17 mouse cellular contexts compared by ENCODE assay signal in the genomic region with DNA sequence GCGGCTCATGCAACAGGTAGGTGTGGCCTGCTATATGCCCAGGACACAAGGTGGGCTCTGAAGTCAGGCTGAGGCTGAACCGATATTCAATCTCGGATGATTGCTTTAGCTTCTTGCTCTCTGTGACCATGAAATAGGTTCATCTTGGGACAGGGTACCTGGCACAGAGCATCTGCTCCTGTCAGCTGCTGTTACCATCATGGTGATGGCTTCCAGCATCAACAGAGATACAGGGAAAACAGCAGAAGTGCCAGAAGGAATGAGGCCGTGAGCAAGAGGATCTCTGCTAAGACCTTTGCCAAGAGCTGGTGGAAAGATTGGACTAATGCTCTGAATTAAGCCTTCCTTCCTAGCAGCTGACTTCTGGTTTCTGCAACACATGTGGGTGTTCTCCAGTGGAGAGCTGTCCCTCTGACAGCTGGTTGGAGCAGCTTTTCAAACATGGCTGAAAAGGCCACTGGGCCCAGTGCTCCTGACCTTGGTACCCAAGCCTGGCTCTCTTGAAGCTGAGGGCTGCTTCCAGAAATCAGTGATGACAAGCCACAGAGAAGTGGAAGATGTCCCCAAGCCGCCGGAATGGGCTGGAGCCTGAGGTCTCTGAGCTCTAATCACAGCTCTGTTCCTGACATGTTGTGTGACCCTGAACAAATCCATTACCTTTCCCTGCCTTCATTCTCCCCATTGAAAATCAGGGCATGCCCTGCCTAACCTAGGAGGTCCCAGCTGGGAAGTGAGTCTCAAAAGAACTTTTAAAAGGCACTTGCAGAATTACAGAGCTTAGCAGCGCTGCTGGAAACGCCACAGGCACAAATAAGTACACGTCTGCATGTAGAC.
DNase-seq lines count a peak whose midpoint lies in the region; ATAC-seq and TF ChIP-seq lines count a peak whose summit lies in the region.
"Had no signal": no experiment of that assay in that cellular context is flagged by ENCODE, and none has a peak within 500 bp of the region (broad histone marks: within the 10 kb centered on the region; RNA-seq: fewer than 3 reads in every experiment).

No protein-coding gene starts in this region.

- H3K4me3 ChIP-seq in forebrain, embryonic 10.5 days, result no peak overlapping the region
- no peak overlapping the region for H3K4me3 ChIP-seq in forebrain, postnatal 0 days (ENCODE audit: low read depth, low read length)
- no peak overlapping the region for H3K4me3 ChIP-seq in hindbrain, embryonic 16.5 days (ENCODE audit: low read length)
- no peak overlapping the region for H3K4me3 ChIP-seq in hindbrain, embryonic 14.5 days (replicated peaks; ENCODE audit: low read length)
- H3K4me3 ChIP-seq: forebrain, embryonic 15.5 days; limb, embryonic 13.5 days; liver, embryonic 15.5 days; neural tube, embryonic 12.5 days had no signal

- 0 out of 2 replicates have a peak, but pooled peaks cover 5% of the 10 kb centered on the region for H3K27me3 ChIP-seq in forebrain, embryonic 10.5 days (ENCODE audit: poor library complexity, severe bottlenecking)
- H3K27me3 ChIP-seq in forebrain, postnatal 0 days (ENCODE audit: insufficient read depth, low read length), result no peaks in the 10 kb centered on the region
- no peaks in the 10 kb centered on the region; the same call in 1 of the 2 replicates for H3K27me3 ChIP-seq in hindbrain, embryonic 16.5 days (replicated peaks; ENCODE audit: control insufficient read depth, insufficient read depth, low read length)
- peaks cover 3% of the 10 kb centered on the region; the same call in 1 of the 2 replicates for H3K27me3 ChIP-seq in hindbrain, embryonic 14.5 days (ENCODE audit: control insufficient read depth, insufficient read depth, low read length)
- H3K27me3 ChIP-seq: forebrain, embryonic 15.5 days; liver, embryonic 15.5 days; neural tube, embryonic 12.5 days; Patski had no signal

- H3K36me3 ChIP-seq in forebrain, embryonic 10.5 days (replicated peaks), result no peaks in the 10 kb centered on the region
- H3K36me3 ChIP-seq in forebrain, postnatal 0 days (ENCODE audit: insufficient read depth), result no peaks in the 10 kb centered on the region
- H3K36me3 ChIP-seq in hindbrain, embryonic 16.5 days (ENCODE audit: control insufficient read depth, insufficient read depth, low read length), result no peaks in the 10 kb centered on the region
- no peaks in the 10 kb centered on the region for H3K36me3 ChIP-seq in hindbrain, embryonic 14.5 days (replicated peaks; ENCODE audit: control insufficient read depth, insufficient read depth)
- H3K36me3 ChIP-seq: forebrain, embryonic 15.5 days; limb, embryonic 13.5 days; liver, embryonic 15.5 days; neural tube, embryonic 12.5 days had no signal

- no peak for ATAC-seq in forebrain, postnatal 0 days
- peak; percentile 27; the same call in 1 of the 2 replicates for ATAC-seq in hindbrain, embryonic 16.5 days
- no peak for ATAC-seq in hindbrain, embryonic 14.5 days (ENCODE audit: low FRiP score)
- no peak for ATAC-seq in monocyte, adult 5-6 weeks (replicated peaks; ENCODE audit: insufficient number of reproducible peaks, low FRiP score, low TSS enrichment, poor library complexity, severe bottlenecking)
- no peak for ATAC-seq in inflammation-experienced regulatory T-cells, adult 6 months
- ATAC-seq: forebrain, embryonic 15.5 days; Patski had no signal

- 64% methylated on average over 9 of the region's 9 CpGs for WGBS in forebrain, embryonic 10.5 days
- WGBS in forebrain, postnatal 0 days, result 64% methylated on average over 9 of the region's 9 CpGs
- 52% methylated on average over 9 of the region's 9 CpGs for WGBS in hindbrain, embryonic 16.5 days
- 46% methylated on average over 9 of the region's 9 CpGs for WGBS in hindbrain, embryonic 14.5 days

- DNase-seq in forebrain, embryonic 10.5 days (ENCODE audit: extremely low spot score, low spot score), result no peak
- DNase-seq in forebrain, postnatal 0 days, result no peak
- no peak for DNase-seq in hindbrain, embryonic 14.5 days (ENCODE audit: low spot score)
- DNase-seq in embryo, embryonic 11 days, result peak; percentile 26
- peak; percentile 21 to 36 for DNase-seq in heart, postnatal 14 days
- DNase-seq: cerebellum, adult 11 months; gastrocnemius, postnatal 10 days; kidney, adult 9 months; thymus, adult 18-20 months had no signal

- no peaks in the 10 kb centered on the region for H3K9me3 ChIP-seq in forebrain, embryonic 10.5 days
- no peaks in the 10 kb centered on the region for H3K9me3 ChIP-seq in forebrain, postnatal 0 days (ENCODE audit: low read length)
- no peaks in the 10 kb centered on the region for H3K9me3 ChIP-seq in hindbrain, embryonic 16.5 days (ENCODE audit: control insufficient read depth, low read length)
- H3K9me3 ChIP-seq in hindbrain, embryonic 14.5 days (ENCODE audit: control insufficient read depth, low read length), result no peaks in the 10 kb centered on the region
- H3K9me3 ChIP-seq: forebrain, embryonic 15.5 days; limb, embryonic 13.5 days; liver, embryonic 15.5 days; neural tube, embryonic 12.5 days had no signal

- no peak overlapping the region for H3K9ac ChIP-seq in forebrain, postnatal 0 days
- H3K9ac ChIP-seq in hindbrain, embryonic 16.5 days (ENCODE audit: low read depth, low read length), result no peak overlapping the region
- H3K9ac ChIP-seq in hindbrain, embryonic 14.5 days, result no peak overlapping the region
- H3K9ac ChIP-seq: forebrain, embryonic 15.5 days; limb, embryonic 13.5 days; liver, embryonic 15.5 days; neural tube, embryonic 12.5 days had no signal

- H3K4me2 ChIP-seq in forebrain, postnatal 0 days (ENCODE audit: low read depth), result no peak overlapping the region
- H3K4me2 ChIP-seq in hindbrain, embryonic 16.5 days (ENCODE audit: low read length), result no peak overlapping the region
- H3K4me2 ChIP-seq in hindbrain, embryonic 14.5 days (replicated peaks), result no peak overlapping the region
- H3K4me2 ChIP-seq: forebrain, embryonic 15.5 days; limb, embryonic 13.5 days; liver, embryonic 15.5 days; neural tube, embryonic 12.5 days had no signal

- intact Hi-C loops in heart, postnatal 14 days (cut with DNase I), result no loop called here

- no peak for TF ChIP-seq CTCF in forebrain, postnatal 0 days (IDR thresholded peaks at IDR 0.05; ENCODE audit: low read depth)

- H3K4me1 ChIP-seq in forebrain, embryonic 10.5 days, result peaks cover 39% of the 10 kb centered on the region
- H3K4me1 ChIP-seq in forebrain, postnatal 0 days (ENCODE audit: insufficient read depth), result no peaks in the 10 kb centered on the region
- H3K4me1 ChIP-seq in hindbrain, embryonic 16.5 days (ENCODE audit: control insufficient read depth, insufficient read depth, low read depth, low read length), result peaks cover 17% of the 10 kb centered on the region
- peaks cover 4% of the 10 kb centered on the region; the same call in 1 of the 2 replicates for H3K4me1 ChIP-seq in hindbrain, embryonic 14.5 days (replicated peaks; ENCODE audit: control insufficient read depth, insufficient read depth, low read length)
- H3K4me1 ChIP-seq: liver, embryonic 15.5 days had no signal

- H3K27ac ChIP-seq in forebrain, embryonic 10.5 days, result 0 out of 2 replicates have a peak overlapping the region, but pooled peaks have one; percentile 30
- no peak overlapping the region for H3K27ac ChIP-seq in forebrain, postnatal 0 days (ENCODE audit: low read depth, low read length)
- H3K27ac ChIP-seq in hindbrain, embryonic 16.5 days (ENCODE audit: low read depth, low read length), result no peak overlapping the region
- no peak overlapping the region for H3K27ac ChIP-seq in hindbrain, embryonic 14.5 days
- H3K27ac ChIP-seq: forebrain, embryonic 15.5 days; limb, embryonic 13.5 days; liver, embryonic 15.5 days; neural tube, embryonic 12.5 days had no signal

Comparison
In these comparisons a context has a peak if more than half of its experiments do, and no peak if none do; other contexts are left out.
1. DNase-seq: peak in embryo, embryonic 11 days (single experiment) and heart, postnatal 14 days (2 of 2); none in forebrain, embryonic 10.5 days (single experiment), forebrain, postnatal 0 days (single experiment) and hindbrain, embryonic 14.5 days (single experiment).